Mouse (Mus musculus): ENCODE data around the gene G530012D18Rik. TPM values are rescaled to one million over a fixed set of nuclear protein-coding genes. Genes with fewer than 3 reads are reported as not detected.

G530012D18Rik gene
- not detected in 2 replicates for polyA plus RNA-seq (2015; fragmentation: Nextera tagmentation; extraction: Ambion mirVana)

GRCm38 (mm10) chr1:85575376-85575775, at the start of gene G530012D18Rik:
Gene G530012D18Rik, plus strand, starts transcription at chr1:85575676.

GRCm38 (mm10) chr1:85598271-85599012, 23.0 kb downstream of the G530012D18Rik start, which contains the start of gene Sp110:
Gene Sp110, minus strand, starts transcription at chr1:85598817.

DNA sequence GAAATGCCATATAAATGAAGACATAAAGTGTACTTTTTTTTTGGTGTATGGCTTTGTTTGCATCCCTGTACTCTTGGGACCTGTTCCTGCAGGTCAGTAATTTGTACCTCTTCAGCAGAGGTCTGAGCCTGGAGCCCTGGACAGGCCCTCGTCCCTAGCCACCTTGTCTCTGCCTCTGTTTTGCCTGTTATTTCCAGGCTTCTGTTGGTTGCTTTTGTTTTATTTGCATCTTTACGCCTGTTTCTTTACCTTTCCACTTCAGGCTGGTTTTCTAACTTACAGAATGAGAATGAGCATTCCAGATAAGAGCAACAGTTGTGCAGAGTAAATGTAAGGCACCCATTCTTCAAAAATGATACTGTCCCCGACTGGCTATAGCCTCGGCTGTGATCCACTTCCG, 24.6 kb downstream of the G530012D18Rik start, which contains the start of gene Sp140:
Gene Sp140 (plus strand): TSS at position 301 of the 400 bp plus-strand sequence.

Other genes starting within 250 kb of the G530012D18Rik start
- 2.3 and 3.0 TPM in 2 replicates for gene Sp110, start 23.1 kb downstream of the G530012D18Rik start, polyA plus RNA-seq (2015; fragmentation: Nextera tagmentation; extraction: Ambion mirVana)
- gene Sp140, start 24.7 kb downstream of the G530012D18Rik start, polyA plus RNA-seq (2015; fragmentation: Nextera tagmentation; extraction: Ambion mirVana), result 1.2 and 1.8 TPM in 2 replicates
- 6.3 and 6.8 TPM in 2 replicates for gene Sp100, start 74.3 kb downstream of the G530012D18Rik start, polyA plus RNA-seq (2015; fragmentation: Nextera tagmentation; extraction: Ambion mirVana)
- gene A630001G21Rik, start 203.0 kb downstream of the G530012D18Rik start, polyA plus RNA-seq (2015; fragmentation: Nextera tagmentation; extraction: Ambion mirVana), result 0.71 and 1.2 TPM in 2 replicates
- gene Cab39, start 217.8 kb downstream of the G530012D18Rik start, polyA plus RNA-seq (2015; fragmentation: Nextera tagmentation; extraction: Ambion mirVana), result 18.2 and 20.4 TPM in 2 replicates